Mouse (Mus musculus) activated CD4-positive, CD25-positive, alpha-beta regulatory T cell, adult 4 months (primary cell): ENCODE data around the gene Vrtn. TPM values are rescaled to one million over a fixed set of nuclear protein-coding genes. Genes with fewer than 3 reads are reported as not detected.

Source experiments
- ATAC-seq: one replicate; pipeline ENCODE4 v1.8.0; 2017
- polyA plus RNA-seq, 2 experiments: library from polyadenylated mRNA; unstranded; fragments of 100-300 nt; shearing (Covaris generic); gene quantifications; one replicate each; pipeline ENCODE4 v1.2.1; 2017

The Vrtn gene
- polyA plus RNA-seq, result not detected

DNA sequence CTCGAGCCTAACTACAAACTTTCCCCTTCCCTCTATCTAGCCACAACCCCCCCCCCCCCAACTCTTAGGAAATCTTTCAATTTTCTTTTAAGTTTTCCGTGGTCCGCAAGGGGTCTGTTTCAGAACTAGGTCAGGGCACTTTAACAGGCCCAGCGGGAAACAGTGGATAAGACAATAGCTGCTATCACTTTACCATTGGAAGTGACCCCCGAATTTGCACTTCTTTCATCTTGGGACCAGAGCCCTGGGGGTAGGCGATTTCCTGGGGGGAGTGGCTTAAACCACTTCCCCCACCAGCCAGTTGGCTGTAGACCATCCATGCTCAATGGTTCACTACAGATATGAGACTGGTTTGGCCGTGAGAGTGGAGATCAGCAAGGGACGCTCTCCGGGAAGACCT is at the start of gene Vrtn:
Gene Vrtn (plus strand): TSS at position 366 of the 400 bp plus-strand sequence.
- no peak for ATAC-seq

DNA sequence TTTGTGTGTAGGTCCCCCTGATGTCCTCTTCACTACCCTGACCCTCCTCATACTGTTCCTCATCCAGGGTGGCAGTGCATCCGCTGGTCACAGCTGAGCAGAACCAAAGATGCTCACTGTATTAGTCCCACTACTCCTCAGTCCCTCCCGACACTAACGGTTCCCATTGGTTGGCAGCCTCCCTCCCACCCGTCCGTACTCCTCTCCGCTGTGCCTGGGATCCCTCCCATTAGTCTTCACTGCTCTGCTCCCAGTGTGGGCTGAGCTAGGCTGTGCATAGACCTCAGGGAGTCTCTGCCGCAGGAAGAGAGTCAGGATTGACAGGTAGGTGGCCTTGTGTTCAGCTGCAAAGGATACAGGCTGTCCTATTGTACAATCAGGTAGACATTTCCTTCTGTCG is 42.5 kb upstream of the Vrtn start:
- ATAC-seq, result no peak

DNA sequence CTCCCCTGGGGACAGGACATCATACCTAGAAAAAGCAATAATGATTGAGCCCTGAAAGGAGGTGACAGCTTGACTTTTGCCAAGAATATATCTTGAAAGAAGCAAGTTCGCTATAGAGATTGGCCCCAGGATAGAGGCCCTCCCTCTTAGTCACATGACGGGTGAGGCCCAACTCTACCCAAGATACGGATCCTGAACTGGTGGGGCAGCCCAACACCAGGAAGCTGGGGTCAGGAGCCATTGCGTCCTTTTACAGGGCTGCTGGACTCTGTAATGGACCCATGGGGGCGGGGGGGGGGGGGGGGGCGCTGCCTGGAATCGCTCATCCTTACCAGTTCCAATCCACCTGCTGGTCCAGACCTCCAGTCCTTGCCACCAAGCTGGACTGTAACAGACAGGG is 36.8 kb upstream of the Vrtn start:
- no peak for ATAC-seq

DNA sequence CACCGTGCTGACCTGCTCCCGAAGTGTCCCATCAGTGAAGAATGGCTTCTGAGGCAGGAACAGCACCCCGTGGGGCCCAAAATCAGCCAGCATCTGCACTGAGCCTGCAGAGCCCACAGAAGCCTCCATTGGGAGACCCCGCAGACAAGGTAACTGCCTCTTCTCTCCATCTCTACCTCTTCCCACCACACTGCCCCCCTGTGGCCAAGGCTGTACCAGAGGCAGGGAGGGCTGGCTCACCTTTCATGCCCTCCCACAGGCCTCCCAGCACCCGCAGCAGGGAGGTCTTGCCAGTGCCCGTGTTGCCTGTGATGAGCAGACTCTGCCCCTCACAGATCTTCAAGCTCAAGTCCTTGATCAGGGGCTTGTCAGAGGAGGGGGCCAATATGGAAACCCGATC is 35.0 kb upstream of the Vrtn start:
- ATAC-seq, result no peak

GRCm38 (mm10) chr12:84611718-84612117 is 29.1 kb upstream of the Vrtn start:
- ATAC-seq, result no peak

DNA sequence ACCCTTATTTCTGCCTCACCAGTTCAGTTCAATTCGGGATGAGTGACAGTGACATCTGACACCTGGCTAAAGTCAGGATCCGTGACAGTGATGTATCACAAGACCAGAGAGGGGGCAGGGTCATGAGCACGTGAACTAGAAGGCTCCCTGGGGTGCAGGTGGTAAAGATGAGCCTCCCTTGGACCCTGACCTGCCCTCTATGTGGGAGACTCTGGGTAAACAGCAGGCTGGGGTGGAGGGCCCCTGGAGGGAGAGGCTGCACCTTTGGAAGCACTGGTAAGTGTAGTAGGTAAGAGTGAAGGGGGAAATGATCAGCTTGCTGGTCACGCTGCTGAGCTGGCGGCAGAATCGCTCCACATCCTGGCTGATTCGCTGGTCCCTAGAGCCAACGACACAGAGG is 28.3 kb upstream of the Vrtn start:
- ATAC-seq, result no peak

DNA sequence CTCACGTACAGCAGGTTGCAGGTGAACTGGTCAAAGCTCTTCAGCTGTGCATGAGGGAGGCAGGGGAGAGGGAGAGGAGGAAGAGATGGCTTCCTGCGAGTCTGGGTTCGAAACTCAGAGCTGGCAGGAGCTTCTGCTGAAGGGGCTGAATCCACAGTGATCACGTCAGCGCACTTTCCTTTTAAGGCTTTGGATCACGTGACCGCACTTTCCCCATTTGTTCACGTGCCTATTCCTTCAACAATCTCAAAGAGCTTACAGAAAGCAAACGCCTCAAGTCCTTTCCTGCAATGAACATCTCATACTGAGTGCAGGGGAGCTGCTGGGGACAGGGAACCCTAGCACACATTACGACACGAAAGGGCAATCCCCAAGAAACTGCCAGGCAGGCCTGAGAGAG is 26.8 kb upstream of the Vrtn start:
- no peak for ATAC-seq

DNA sequence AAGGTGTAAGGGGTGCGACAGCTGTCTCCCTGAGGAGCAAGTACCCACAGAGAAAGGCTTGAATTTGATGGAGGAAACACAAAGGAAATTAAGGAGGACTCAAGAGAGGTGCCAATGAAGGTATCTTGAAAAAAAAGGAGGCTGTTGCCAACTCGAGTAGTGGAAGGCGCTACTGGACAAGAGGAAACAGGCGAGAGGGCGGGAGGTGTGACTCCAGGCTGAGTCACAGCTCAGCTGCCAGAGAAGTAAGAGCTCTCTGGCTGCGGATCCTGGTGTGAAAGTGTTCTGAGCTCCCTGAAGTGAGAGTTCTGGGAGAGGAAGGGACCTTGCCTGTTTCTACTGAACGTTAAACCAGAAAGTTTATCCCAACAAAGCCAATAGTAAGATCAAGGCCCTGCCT is 26.3 kb upstream of the Vrtn start:
- no peak for ATAC-seq

- ATAC-seq, result peak; percentile 99
Observed at GRCm38 (mm10) chr12:84616977-84617630, 23.7 kb upstream of the Vrtn start, which contains the start of gene Abcd4. Gene Abcd4 (minus strand): TSS chr12:84617413.

GRCm38 (mm10) chr12:84617663-84618062 is 23.2 kb upstream of the Vrtn start:
- ATAC-seq, result peak; percentile 37

DNA sequence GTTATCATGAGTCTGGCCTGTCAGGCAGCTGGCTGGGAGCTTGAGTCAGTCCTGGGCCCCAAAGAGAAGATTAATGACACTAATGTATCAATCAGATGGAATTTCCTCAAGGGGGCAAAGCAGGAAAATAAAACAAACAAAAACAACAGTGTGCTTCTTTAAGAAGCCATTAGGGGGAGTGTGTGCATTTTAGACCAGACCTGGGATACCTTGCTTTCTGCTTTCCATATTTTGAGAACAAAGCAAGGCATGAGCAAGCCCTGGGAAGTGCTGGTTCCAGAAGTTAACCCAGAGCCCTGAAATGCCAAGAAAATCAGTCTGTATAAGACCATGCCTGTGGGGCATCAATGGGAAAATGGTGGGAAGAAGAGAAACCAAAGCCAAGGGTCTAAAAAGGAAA is 19.8 kb upstream of the Vrtn start:
- no peak for ATAC-seq

DNA sequence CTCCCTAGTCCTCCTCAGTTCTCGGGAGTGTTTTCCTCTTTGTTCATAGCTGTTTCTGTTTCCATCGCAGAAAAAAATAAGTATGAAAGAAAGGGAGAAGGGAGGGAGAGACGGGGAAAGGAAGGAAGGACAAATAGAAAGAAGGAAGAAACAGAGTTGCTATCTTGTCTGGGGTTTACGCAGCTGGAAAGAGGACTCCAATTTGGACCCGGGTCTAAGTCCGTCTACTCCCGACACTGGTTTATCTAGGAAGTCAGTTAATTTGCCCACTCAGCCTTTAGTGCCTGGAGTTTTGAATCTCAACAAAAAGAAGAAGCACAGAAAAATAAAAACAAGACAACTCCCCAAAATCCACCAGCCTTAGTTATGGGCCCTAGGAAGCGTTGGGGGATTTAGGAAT is 16.2 kb upstream of the Vrtn start:
- no peak for ATAC-seq

DNA sequence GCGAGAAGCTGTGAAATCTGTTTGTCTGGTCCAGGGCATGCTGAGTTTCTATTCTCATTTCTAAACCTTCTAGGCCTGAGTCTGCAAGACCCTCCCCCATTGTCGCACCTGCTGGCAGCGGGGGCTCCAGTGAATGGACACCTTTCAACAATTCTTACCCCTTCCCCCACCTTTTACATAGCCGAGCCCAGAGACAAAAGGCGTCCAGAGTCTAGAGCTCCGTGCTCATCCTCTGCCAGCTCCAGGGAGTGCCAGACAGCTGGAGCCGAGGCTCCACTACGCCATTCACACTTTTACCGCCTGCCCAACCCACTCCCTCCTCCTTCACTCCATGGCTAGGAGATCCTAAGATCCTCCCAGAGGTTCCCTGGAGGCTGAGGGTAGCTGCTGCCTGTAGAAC is 15.7 kb upstream of the Vrtn start:
- no peak for ATAC-seq

DNA sequence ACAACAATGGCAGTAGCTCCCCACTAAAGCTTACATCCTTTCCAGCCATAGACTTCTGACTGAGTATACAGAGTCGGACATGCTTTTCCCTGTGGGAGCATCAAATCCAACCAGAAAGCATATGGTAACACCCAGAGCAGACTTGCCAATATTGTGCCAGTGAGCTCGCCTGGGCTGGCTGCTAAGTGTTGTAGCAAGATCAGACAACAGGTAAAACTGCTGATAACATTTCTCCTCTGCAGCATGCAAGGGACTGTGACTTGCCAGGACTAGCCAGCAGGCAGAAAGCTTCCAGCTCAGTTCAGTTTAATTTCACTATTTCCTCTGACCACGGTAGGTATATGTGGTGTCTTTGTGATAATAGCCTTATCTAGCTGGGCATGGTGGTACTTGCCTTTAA is 9.0 kb upstream of the Vrtn start:
- no peak for ATAC-seq

- no peak for ATAC-seq
Observed at GRCm38 (mm10) chr12:84640253-84640652, 566 bp upstream of the Vrtn start.

DNA sequence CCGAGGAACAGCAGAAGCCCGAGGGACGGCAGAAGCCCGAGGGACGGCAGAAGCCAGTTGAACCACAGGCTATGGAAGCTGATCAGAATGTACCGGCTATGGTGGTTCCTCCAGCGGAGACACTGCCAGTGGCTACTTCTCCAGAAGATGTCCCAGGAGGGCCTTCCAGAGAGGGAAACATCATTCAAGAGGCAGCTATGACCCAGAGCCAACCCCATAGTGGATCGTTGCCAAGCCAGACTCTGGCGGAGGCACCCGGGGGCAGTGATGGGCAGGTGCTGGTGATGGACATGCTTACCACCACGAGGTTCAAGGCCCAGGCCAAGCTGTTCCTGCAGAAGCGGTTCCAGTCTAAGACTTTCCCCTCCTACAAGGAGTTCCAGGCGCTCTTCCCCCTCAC is 9.4 kb downstream of the Vrtn start:
- ATAC-seq, result no peak

GRCm38 (mm10) chr12:84653912-84654311 is 13.1 kb downstream of the Vrtn start:
- ATAC-seq, result no peak

DNA sequence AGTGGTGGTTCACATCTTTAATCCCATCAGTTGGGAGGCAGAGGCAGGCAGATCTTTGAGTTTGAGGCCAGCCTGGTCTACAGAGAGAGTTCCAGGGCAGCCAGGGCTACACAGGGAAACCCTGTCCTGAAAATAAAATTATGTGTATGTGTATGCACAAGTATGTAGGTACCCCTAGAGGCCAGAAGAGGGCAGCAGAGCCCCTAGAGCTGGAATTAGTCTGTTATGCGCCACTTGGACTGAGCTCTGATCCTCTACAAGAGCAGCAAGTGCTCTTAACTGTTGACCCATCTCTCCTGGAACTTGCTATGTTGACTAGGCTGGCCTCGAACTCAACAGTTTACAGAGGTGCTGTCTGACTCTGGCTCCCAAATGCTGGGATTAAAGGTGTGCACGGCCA is 29.7 kb downstream of the Vrtn start:
- ATAC-seq, result no peak

DNA sequence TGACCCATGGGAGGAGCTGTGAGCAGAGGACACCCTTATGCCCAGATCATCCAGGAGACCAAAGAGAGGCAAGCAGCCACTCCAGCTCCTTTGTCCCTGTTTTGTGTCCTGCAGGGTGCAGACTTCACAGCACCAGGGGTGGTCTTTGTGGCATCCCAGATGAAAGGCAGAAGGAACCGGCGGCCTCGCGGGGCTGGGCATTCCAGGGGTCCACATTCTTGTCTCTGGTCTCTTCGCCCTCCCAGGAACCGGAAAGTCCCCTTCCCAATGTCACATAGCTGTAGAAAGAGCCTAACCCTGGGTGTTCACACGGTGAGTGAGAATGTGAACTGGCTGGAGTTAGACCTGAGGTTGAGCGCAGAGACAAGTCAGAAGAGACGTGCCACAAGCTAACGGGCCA is 30.8 kb downstream of the Vrtn start:
- no peak for ATAC-seq

DNA sequence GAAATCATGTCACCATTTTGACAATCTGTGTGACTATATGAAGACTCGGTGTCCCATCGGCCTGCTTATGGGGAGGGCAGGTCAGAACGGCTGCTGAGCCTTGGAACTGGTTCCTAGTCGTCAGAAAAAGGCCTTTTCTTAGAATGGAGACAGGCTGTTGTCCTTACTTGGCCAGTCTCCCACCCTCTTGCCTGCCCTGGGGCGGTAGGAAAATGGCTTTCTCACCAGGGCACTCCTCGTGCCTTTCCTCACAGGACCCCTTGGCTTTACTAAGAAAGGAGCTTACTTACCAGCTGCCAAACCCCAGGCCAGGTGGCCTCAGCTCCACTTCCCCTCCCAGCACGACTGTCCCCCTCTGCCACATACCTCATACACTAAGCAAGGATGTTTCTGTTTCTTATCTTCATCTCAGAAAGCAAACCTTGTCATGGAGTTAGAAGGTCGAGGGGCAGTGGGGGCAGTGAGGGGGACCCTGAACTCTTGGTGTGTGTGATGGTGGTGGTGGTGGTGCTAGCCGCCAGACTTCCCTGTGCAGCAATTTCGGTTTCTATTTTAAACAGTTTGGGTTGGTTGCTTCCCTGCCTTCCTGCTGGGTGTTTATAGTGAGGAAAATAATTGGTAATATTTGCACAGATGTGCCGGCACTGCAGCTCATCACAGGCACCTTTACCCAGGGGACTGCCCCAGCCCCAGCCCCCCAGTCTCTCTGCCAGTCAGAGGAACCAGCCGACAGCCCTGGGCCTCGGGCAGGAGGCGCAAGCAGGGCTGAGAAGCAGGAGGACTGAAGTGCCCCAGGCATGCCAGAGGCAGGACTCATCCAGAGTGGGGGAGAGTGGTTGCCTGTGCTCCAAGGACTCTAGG is 34.1 kb downstream of the Vrtn start:
- peak; percentile 63 for ATAC-seq

GRCm38 (mm10) chr12:84676011-84676410 is 35.2 kb downstream of the Vrtn start:
- no peak for ATAC-seq

- ATAC-seq, result no peak
Observed at GRCm38 (mm10) chr12:84684569-84684968, 43.8 kb downstream of the Vrtn start.

GRCm38 (mm10) chr12:84686176-84686575 is 45.4 kb downstream of the Vrtn start:
- no peak for ATAC-seq

DNA sequence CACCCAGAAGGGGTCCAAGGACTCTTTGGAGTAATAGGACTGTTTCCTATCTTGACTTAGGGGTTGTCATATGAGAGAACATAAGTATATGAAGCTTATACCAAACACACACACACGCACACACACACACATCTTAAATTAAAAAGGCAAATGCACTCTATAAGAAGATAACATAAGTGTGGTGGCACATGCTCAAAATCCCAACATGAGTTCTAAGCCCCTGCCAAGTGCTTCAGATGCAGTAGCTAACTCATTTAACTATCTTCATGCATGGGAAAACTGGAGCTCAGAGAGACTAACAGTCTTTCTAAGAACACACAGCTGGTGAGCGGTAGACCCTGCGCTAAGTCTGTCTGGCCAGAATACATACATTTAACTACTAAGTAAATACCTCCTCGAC is 46.7 kb downstream of the Vrtn start:
- ATAC-seq, result no peak
